Mouse (Mus musculus) monocyte, adult 59 days (primary cell): ENCODE results near the gene Psma7. TPM values are rescaled to one million over a fixed set of nuclear protein-coding genes. Genes with fewer than 3 reads are reported as not detected.

Source experiments
- total RNA-seq, 2 experiments: library from RNA; stranded (reverse); gene quantifications; one replicate each; pipeline ENCODE4 v1.2.4; 2023

Gene Psma7
- 100 to 1,000 TPM; 196 to 204 TPM for total RNA-seq

GRCm38 (mm10) chr2:180042256-180042857 lies at the start of gene Psma7, which contains the start of gene Ss18l1:
Psma7 (minus strand) TSS chr2:180042433.
Ss18l1 (plus strand) TSS chr2:180042509.

DNA sequence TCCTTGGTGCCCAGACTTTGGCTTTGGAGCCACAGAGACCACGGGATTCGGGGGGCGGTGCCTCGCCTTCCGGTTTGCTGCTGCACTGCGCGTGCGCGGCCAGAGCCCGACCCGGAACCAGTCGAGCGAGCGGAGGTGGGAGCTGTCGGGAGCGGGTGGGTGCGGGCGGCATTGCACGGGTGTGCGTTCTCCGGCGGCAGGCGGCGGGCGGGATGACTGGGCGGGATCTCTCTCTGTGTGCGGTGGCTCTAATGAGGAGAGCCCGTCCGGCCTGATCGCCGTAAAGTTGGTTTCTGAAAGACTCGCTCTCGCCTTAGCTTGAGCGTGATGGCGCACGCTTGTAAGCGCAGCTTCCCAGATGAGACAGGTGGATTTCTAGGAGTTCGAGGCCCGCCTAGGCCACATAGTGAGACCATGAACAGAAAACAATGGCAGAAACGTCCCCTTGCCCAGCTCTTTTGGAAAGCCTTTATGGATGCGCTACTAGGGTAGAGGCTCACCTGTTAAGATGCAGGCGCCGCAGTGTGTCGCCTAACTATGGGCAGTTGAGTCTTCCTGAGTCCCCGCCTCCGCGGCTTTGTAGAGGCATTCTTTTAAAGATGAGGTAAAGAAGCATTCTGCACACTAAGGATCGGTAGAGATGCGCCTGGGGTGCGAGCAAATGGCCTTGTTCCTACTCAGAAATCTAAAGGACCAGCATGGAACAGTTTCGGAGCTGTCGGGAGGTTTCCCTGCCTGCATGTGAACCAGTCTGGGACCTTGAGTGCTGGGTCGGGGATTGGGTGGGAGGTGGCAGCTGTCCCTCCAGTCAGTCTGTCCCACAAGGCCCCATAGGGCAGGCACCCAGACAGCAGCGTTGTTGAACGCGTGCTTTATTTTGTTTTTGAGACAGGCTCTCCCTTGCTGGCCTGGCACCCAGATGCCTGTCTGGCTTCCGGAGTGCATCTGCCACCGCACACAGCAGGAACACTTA lies 28.5 kb upstream of the Psma7 start, which contains the start of gene Mtg2:
Gene Mtg2, plus strand, starts transcription at position 108 of the 973 bp plus-strand sequence.

GRCm38 (mm10) chr2:180024401-180025098 lies 17.7 kb downstream of the Psma7 start, which contains the start of gene Lsm14b:
Lsm14b (plus strand) TSS chr2:180024987.

Other genes with a start within 250 kb of the Psma7 start
- 10 to 100 TPM; 32.3 to 32.5 TPM for gene Taf4, start 65.8 kb downstream of the Psma7 start, total RNA-seq
- gene Lsm14b, start 17.4 kb downstream of the Psma7 start, total RNA-seq: 10 to 100 TPM; 28.8 to 30.9 TPM
- gene Ss18l1, start 76 bp upstream of the Psma7 start, total RNA-seq: 1 to 10 TPM; 6.5 to 7.3 TPM
- 10 to 100 TPM; 11.7 to 13.2 TPM for gene Mtg2, start 28.2 kb upstream of the Psma7 start, total RNA-seq
- not detected for gene Hrh3, start 62.1 kb upstream of the Psma7 start, total RNA-seq
- 10 to 100 TPM; 30.2 to 31.9 TPM for gene Osbpl2, start 76.9 kb upstream of the Psma7 start, total RNA-seq
- 100 to 1,000 TPM in 1 of 2 experiments, 10 to 100 TPM in 1; 99.5 to 104 TPM for gene Adrm1, start 129.1 kb upstream of the Psma7 start, total RNA-seq
- under 1 TPM in 1 of 2 experiments, not detected in 1; 0.05 TPM for gene Lama5, start 183.4 kb upstream of the Psma7 start, total RNA-seq
- gene Rps21, start 214.9 kb upstream of the Psma7 start, total RNA-seq: 1,000 to 10,000 TPM in 1 of 2 experiments, 100 to 1,000 TPM in 1; 824 to 1,285 TPM
- 10 to 100 TPM; 17.4 to 19.3 TPM for gene Cables2, start 231.1 kb upstream of the Psma7 start, total RNA-seq
- not detected for gene Rbbp8nl, start 247.4 kb upstream of the Psma7 start, total RNA-seq